Mouse (Mus musculus) ES-E14 (cell line): ENCODE results near the gene Utrn.

Experiments
- HCFC1 ChIP-seq: IDR thresholded peaks from 2 replicates; pipeline ENCODE4 v1.6.1; 2012; ENCODE audit warnings: low read length, inconsistent platforms, borderline replicate concordance; ENCODE audit not compliant: insufficient read depth
- ZC3H11A ChIP-seq: IDR thresholded peaks from 2 replicates; pipeline ENCODE4 v1.6.1; 2012; ENCODE audit warnings: low read depth, mild to moderate bottlenecking, inconsistent platforms, low read length, borderline replicate concordance

DNA sequence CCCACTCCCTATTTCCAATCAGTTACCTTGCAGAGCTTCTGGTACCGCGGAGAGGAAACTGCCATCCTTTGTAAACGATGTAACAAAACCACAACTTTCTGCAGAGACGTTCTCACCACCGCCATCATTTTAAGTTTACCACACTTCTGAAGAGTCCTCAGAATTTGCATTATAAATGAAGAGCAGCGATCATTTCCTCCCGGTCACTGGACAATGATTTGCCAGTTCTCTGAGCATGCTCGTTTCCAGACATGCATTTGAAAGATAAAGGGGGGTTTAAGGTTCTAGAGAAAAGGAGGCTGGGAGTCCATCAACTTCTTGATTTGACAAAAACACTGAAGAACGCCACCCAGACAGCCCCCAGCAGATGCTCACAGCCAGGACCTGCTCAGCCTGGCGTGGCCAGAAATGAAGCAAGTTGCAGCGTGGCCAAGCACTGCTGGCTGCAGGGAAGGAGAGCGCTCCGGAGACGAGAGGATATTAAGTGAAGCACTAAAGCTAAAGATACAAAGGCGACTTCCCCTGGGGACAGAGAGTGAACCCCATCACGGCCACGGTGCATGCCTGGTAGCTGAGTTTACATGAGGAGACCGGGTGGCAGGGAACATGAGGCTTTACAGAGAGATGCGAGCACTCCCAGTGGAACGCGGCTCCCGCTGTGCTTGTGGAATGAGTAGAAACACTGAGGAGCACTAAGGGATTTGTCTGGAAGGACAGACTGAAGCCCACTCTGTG, 254.5 kb downstream of the Utrn start:
- TF ChIP-seq HCFC1: no peak
- TF ChIP-seq ZC3H11A: no peak
